Mouse (Mus musculus): ENCODE measurements around the gene Rgs3. TPM values are rescaled to one million over a fixed set of nuclear protein-coding genes. Genes with fewer than 3 reads are reported as not detected.

Rgs3 gene
- total RNA-seq, 2 experiments from 2014 or later, result 6.5 to 11.3 TPM

DNA sequence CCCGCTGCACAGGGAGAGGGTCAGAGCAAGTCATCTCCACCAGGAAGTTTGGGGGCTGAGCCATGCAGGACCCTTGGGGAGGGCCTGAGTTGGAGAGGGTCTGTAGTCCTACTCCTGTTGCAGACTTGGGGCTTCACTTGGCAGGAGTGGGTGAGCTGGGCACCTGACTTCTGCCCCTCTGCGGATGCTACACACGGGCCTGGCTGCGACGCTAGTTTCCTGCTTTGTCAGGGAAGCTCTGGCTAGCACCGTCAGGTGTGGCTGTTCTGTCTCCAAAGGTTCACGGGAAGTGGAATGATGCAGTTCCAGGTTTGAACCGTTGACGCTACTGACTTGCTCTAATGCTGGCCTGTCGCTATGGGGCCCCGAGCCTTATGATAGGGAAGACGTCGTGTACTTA is 144.6 kb downstream of the Rgs3 start:
- no peak for ATAC-seq (replicated peaks; ENCODE audit: poor library complexity, severe bottlenecking)

DNA sequence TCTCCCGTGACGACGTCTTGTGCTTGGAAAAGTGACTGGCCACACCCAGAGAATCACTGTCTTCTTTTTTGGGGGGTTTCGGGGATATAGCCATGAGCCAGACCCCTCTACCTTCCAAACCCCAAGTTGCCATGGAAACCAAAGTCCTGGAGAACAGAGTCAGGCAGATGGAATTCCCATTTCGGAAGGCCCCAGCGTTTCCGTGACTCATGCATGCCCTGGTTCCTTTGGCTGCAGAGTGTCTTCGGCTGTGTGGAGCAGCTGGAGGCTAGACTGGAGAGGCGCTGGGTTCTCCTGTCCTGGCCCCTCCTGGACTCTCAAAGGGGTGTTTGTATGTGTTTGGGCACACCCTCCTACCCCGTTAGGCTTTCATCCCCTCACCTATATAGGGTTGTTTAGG is 145.4 kb downstream of the Rgs3 start:
- no peak for ATAC-seq (replicated peaks; ENCODE audit: poor library complexity, severe bottlenecking)

DNA sequence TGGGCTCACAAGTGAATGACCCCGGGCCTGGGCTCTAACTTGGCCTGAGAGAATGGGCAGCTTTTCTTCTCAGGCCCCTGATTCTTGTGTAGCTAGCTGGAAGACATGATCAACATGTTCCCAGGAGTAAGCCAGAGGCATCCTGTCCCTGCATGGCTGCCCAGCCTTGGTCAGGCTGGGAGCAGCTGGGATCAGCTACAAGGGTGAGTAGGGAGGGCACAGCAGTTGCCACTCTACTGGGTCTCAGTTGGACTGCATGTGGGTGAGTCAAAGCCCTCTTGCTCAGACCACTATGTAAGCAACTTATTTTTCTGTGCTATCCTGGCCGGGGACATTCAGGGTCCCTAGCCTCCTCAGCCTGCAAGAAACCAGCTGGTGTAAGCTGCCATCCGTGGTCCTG is 146.1 kb downstream of the Rgs3 start:
- no peak for ATAC-seq (replicated peaks; ENCODE audit: poor library complexity, severe bottlenecking)

DNA sequence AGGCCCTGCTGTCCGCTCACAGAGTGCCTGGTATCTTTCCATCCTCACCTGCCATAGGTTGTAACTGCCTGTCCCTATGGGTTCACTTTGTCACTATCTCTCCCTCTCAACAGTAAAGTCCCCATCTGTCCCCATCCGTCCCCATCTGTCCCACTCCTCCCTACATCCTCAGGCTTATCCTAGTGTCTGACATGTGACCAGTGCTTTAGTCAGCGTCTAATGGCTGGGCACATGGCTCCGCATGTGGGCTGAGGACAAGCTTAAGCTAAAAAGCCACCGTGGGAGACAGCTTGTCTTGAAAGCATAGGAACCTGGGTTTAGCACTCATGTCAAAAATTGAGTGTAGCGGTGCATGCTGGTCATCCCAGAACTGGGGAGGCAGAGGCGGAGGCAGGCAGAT is 148.4 kb downstream of the Rgs3 start:
- ATAC-seq (replicated peaks; ENCODE audit: poor library complexity, severe bottlenecking), result no peak

- ATAC-seq (replicated peaks; ENCODE audit: poor library complexity, severe bottlenecking), result peak; percentile 88
These were observed 149.3 kb downstream of the Rgs3 start for GRCm38 (mm10) chr4:62708994-62709393.

DNA sequence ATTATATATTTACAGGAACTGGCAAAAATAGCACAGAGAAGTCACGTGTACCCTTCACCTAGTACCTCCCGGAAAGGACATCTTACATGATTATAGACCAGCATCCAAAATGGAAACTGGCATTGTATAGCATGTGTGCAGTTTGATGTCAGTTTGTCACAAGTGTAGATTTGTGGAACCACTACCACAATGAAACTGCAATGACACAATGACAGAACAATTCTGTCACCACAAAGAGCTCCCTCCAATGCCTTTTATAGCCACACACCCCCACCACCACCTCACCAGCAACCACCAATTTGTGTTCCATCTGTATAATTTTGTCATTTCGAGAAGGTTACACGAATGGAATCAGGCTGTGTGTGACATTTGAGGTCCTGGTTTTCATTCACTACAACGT is 149.8 kb downstream of the Rgs3 start:
- ATAC-seq (replicated peaks; ENCODE audit: poor library complexity, severe bottlenecking), result peak; percentile 64

GRCm38 (mm10) chr4:62711159-62711558 is 151.5 kb downstream of the Rgs3 start:
- ATAC-seq (replicated peaks; ENCODE audit: poor library complexity, severe bottlenecking), result no peak

GRCm38 (mm10) chr4:62711582-62711981 is 151.9 kb downstream of the Rgs3 start:
- no peak for ATAC-seq (replicated peaks; ENCODE audit: poor library complexity, severe bottlenecking)

- no peak for ATAC-seq (replicated peaks; ENCODE audit: poor library complexity, severe bottlenecking)
These were observed 161.2 kb downstream of the Rgs3 start for GRCm38 (mm10) chr4:62720861-62721260.

DNA sequence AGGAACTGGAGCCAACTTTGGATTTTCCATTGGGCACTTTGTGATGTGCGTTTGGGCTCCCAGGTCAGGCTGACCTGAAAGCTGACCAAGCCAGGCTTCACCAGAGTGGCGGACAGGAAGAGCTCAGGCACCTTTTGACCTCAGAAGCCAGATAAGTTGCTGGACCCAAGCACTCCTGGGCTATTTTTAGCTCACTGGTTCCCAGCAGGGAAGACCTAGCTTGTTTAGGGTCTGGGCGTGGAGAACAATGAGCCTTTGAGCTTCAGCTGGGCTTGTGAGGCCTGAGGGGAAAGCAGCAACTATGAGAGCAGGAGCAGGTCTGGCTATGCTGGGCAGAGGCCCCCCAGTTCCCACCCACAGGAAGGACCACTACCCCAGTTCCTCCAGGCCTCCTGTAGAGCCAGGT is 162.4 kb downstream of the Rgs3 start:
- ATAC-seq (replicated peaks; ENCODE audit: poor library complexity, severe bottlenecking), result no peak

DNA sequence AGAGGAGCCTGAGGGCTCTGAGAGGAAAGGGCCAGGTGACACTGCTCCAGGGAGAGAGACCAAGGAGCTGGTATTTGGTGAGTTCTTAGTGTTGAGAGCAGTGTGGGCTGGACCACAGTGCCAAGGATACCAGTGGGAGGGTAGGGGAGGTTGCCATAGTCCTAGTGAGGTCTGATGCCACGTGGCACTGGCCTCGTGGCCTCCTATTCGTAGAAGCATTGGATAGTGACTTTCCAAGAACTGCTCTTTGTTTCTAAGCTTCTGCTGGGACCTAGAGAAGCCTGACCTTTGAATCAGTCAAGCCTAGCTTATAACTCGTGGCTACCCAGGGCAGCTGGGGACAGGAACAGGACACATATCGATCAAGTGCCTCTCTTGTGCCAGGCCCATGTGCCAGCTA is 164.1 kb downstream of the Rgs3 start:
- ATAC-seq (replicated peaks; ENCODE audit: poor library complexity, severe bottlenecking), result no peak

GRCm38 (mm10) chr4:62726282-62726937 is 166.8 kb downstream of the Rgs3 start:
- no peak for ATAC-seq (replicated peaks; ENCODE audit: poor library complexity, severe bottlenecking)

- no peak for ATAC-seq (replicated peaks; ENCODE audit: poor library complexity, severe bottlenecking)
These were observed 168.1 kb downstream of the Rgs3 start for GRCm38 (mm10) chr4:62727541-62728303.

DNA sequence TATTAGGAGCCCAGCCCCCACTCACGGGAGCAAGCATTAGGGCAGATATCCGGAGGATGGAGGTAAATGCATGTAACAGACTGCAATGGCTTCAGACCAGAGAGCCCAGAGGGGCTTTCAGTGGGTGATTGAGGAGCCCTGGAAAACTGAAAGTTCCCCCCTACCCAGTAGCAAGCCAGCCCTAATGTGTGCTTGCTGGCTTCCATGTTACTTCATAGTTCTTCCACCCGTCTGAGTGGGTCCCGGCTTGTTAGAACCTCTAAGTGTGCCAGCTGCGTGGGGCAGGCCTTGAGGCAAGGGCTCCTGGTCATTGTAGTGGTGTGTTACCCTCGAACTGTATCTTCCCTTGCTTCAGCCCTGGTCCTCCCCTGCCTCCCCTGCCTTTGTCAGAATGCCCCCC is 168.8 kb downstream of the Rgs3 start:
- ATAC-seq (replicated peaks; ENCODE audit: poor library complexity, severe bottlenecking), result no peak

- ATAC-seq (replicated peaks; ENCODE audit: poor library complexity, severe bottlenecking), result peak; percentile 88
These were observed 169.5 kb downstream of the Rgs3 start for GRCm38 (mm10) chr4:62729191-62729590.

DNA sequence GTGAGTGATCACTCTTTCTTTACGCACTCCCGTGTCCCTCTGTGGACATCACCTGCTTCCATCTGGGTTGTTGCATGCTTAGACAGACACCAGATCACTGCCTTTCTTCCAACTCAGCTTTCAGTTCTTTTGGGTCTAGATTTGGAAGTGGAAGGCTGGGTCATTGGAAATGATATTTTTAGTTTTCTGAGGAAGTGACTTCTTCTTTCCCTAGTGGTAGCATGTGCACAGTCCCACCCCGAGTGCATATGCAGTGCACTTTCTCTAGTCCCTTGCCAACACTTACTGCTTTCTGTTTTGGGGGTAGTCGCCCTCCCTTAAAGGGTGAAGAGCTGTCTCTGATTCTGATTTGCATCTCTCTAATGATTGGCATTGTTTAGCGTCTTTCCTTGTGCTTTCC is 170.3 kb downstream of the Rgs3 start:
- peak; percentile 40 for ATAC-seq (replicated peaks; ENCODE audit: poor library complexity, severe bottlenecking)

DNA sequence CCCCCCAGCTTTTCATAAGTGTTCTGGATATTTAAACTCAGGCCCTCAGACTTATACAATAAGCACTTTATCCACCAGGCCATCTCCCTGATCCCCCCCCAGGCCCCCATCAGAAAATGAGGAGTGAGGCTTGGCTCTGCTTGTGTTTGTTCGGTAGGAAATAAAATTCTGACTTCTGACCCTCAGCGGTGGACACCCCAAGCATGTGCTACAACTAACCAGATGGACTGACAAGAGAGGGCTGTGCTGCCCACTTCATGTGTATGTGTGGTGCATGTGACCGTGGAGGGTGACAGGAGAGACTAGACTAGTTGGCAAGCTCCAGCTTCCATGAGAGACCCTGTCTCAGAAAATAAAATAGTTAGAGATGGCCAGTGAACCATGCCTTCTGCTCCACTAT is 171.2 kb downstream of the Rgs3 start:
- ATAC-seq (replicated peaks; ENCODE audit: poor library complexity, severe bottlenecking), result no peak

GRCm38 (mm10) chr4:62731531-62732063 is 171.9 kb downstream of the Rgs3 start:
- no peak for ATAC-seq (replicated peaks; ENCODE audit: poor library complexity, severe bottlenecking)

- no peak for ATAC-seq (replicated peaks; ENCODE audit: poor library complexity, severe bottlenecking)
These were observed 172.4 kb downstream of the Rgs3 start for GRCm38 (mm10) chr4:62732096-62732495.

- no peak for ATAC-seq (replicated peaks; ENCODE audit: poor library complexity, severe bottlenecking)
These were observed 173.2 kb downstream of the Rgs3 start for GRCm38 (mm10) chr4:62732840-62733239.

DNA sequence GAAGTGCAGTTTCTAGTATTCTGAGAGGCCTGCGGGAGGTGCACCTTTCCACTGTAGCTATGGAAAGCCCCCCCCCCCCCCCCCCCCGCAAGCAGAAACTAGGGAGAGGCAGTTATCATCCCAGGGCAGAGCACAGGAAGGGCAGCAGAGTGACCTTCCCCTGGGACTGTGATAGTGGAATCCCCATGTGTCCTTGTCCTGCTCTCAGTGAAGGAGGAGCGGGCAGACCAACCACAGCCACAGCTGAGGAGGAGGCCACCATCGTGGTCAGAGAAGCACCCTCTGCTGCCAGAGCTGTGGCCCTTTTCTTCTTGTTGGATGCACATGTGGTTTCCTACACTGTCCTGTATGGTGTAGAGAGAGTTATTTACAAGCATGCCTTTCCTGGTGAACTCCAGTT is 174.3 kb downstream of the Rgs3 start:
- ATAC-seq (replicated peaks; ENCODE audit: poor library complexity, severe bottlenecking), result no peak

- no peak for ATAC-seq (replicated peaks; ENCODE audit: poor library complexity, severe bottlenecking)
These were observed 175.6 kb downstream of the Rgs3 start for GRCm38 (mm10) chr4:62735291-62735690.
